21 mouse cellular contexts compared by ENCODE assay signal in genomic region chr2:134465132-134465531, GRCm38 (mm10).
DNase-seq lines count a peak whose midpoint lies in the region; ATAC-seq lines count a peak whose summit lies in the region.
"Had no signal": no experiment of that assay in that cellular context is flagged by ENCODE, and none has a peak within 500 bp of the region (broad histone marks: within the 10 kb centered on the region; RNA-seq: fewer than 3 reads in every experiment).

No protein-coding gene starts in this region.

- peak; percentile 83 for ATAC-seq in common myeloid progenitor, adult 5-6 weeks (replicated peaks; ENCODE audit: low read depth, poor library complexity, severe bottlenecking)
- ATAC-seq in liver, embryonic 15.5 days (ENCODE audit: insufficient read depth) = peak; percentile 79
- peak; percentile 79 for ATAC-seq in stomach, embryonic 15.5 days (ENCODE audit: insufficient read depth, low FRiP score, low read depth)
- no peak for ATAC-seq in frontal cortex, adult (ENCODE audit: low TSS enrichment)
- ATAC-seq: lung, postnatal 0 days had no signal

- H3K4me3 ChIP-seq in liver, embryonic 15.5 days (replicated peaks) = no peak overlapping the region
- no peak overlapping the region for H3K4me3 ChIP-seq in stomach, embryonic 15.5 days (replicated peaks)
- H3K4me3 ChIP-seq: embryonic facial prominence, embryonic 10.5 days; forebrain, embryonic 12.5 days; heart, adult 2 months; heart, embryonic 15.5 days; hindbrain, embryonic 15.5 days had no signal

- WGBS in liver, embryonic 15.5 days (ENCODE audit: insufficient replicate concordance) = 18% methylated on average over 2 of the region's 2 CpGs
- 52% methylated on average over 2 of the region's 2 CpGs for WGBS in stomach, embryonic 15.5 days

- peaks cover 25% of the 10 kb centered on the region for H3K4me1 ChIP-seq in liver, embryonic 15.5 days (replicated peaks)
- no peaks in the 10 kb centered on the region for H3K4me1 ChIP-seq in stomach, embryonic 15.5 days
- H3K4me1 ChIP-seq: embryonic facial prominence, embryonic 10.5 days; forebrain, embryonic 12.5 days; heart, embryonic 15.5 days; hindbrain, embryonic 15.5 days had no signal

- no peaks in the 10 kb centered on the region for H3K9me3 ChIP-seq in liver, embryonic 15.5 days (replicated peaks)
- no peaks in the 10 kb centered on the region for H3K9me3 ChIP-seq in stomach, embryonic 15.5 days
- H3K9me3 ChIP-seq: embryonic facial prominence, embryonic 10.5 days; forebrain, embryonic 12.5 days; heart, embryonic 15.5 days; hindbrain, embryonic 15.5 days had no signal

- no peak overlapping the region for H3K27ac ChIP-seq in liver, embryonic 15.5 days (replicated peaks)
- no peak overlapping the region for H3K27ac ChIP-seq in stomach, embryonic 15.5 days
- H3K27ac ChIP-seq: embryonic facial prominence, embryonic 10.5 days; forebrain, embryonic 12.5 days; heart, adult 2 months; heart, embryonic 15.5 days; hindbrain, embryonic 15.5 days; kidney, postnatal 0 days had no signal

- H3K36me3 ChIP-seq in liver, embryonic 15.5 days (replicated peaks) = no peaks in the 10 kb centered on the region
- no peaks in the 10 kb centered on the region for H3K36me3 ChIP-seq in stomach, embryonic 15.5 days
- H3K36me3 ChIP-seq: embryonic facial prominence, embryonic 10.5 days; forebrain, embryonic 12.5 days; heart, embryonic 15.5 days; hindbrain, embryonic 15.5 days had no signal

- peak; percentile 47 for DNase-seq in 416B (ENCODE audit: low read depth)
- no peak for DNase-seq in right cerebral cortex, postnatal 36 days (ENCODE audit: low spot score in 2 of 2)
- no peak for DNase-seq in lung, adult 18-20 months
- DNase-seq: adrenal gland, postnatal 14 days; cerebellum, adult 8-10 months; heart, adult 2 months; heart, postnatal 4 days; kidney, adult 11 months; midbrain, embryonic 14.5 days; right cerebral cortex, postnatal 14 days; thymus, postnatal 25 days had no signal

- peak overlapping the region; percentile 11; the same call in 1 of the 2 replicates for H3K4me2 ChIP-seq in liver, embryonic 15.5 days
- no peak overlapping the region for H3K4me2 ChIP-seq in stomach, embryonic 15.5 days
- H3K4me2 ChIP-seq: forebrain, embryonic 12.5 days; heart, embryonic 15.5 days; hindbrain, embryonic 15.5 days had no signal

- H3K27me3 ChIP-seq in liver, embryonic 15.5 days = no peaks in the 10 kb centered on the region
- no peaks in the 10 kb centered on the region for H3K27me3 ChIP-seq in stomach, embryonic 15.5 days (replicated peaks)
- H3K27me3 ChIP-seq: forebrain, embryonic 12.5 days; heart, embryonic 15.5 days; hindbrain, embryonic 15.5 days had no signal

- no peak overlapping the region for H3K9ac ChIP-seq in liver, embryonic 15.5 days
- no peak overlapping the region for H3K9ac ChIP-seq in stomach, embryonic 15.5 days
- H3K9ac ChIP-seq: forebrain, embryonic 12.5 days; heart, embryonic 15.5 days; hindbrain, embryonic 15.5 days had no signal
